Mouse (Mus musculus) MEL (cell line): Measurements from ENCODE around the gene Vopp1. TPM values are rescaled to one million over a fixed set of nuclear protein-coding genes. Genes with fewer than 3 reads are reported as not detected.

ENCODE experiments used
- DNase-seq: peaks from one replicate; pipeline ENCODE4 v3.0.0; 2011; ENCODE audit warnings: low read depth, low spot score
- H3K27ac ChIP-seq: 2 replicates; pipeline ENCODE4 v1.5.1; 2012; ENCODE audit warnings: low read depth, mild to moderate bottlenecking, control low read depth, low read length, moderate library complexity; ENCODE audit not compliant: control insufficient read depth
- H3K27me3 ChIP-seq, 2 experiments: fragments of 150-350 bp in 1 of 2; sonication (generic) in 1 of 2; 2 replicates each; pipeline ENCODE4 v1.6.1; 2012; ENCODE audit warnings: low read length in 2 of 2, mild to moderate bottlenecking in 2 of 2, improper control_type of control experiment in 1 of 2, moderate library complexity in 1 of 2; ENCODE audit not compliant: insufficient read depth in 2 of 2, control insufficient read depth in 1 of 2
- H3K36me3 ChIP-seq, 2 experiments: 2 replicates each; pipeline ENCODE4 v1.6.1; 2012 to 2014; ENCODE audit warnings: low read length in 2 of 2, improper control_type of control experiment in 1 of 2, inconsistent platforms in 1 of 2, mild to moderate bottlenecking in 1 of 2; ENCODE audit not compliant: insufficient read depth in 2 of 2, control insufficient read depth in 1 of 2
- H3K4me1 ChIP-seq, 2 experiments: fragments of 150-350 bp in 1 of 2; sonication (generic) in 1 of 2; 2 replicates each; pipeline ENCODE4 v1.6.1; 2012; ENCODE audit warnings: low read length in 2 of 2, improper control_type of control experiment in 1 of 2, mild to moderate bottlenecking in 1 of 2; ENCODE audit not compliant: insufficient read depth in 2 of 2, control insufficient read depth in 1 of 2
- H3K4me3 ChIP-seq, 2 experiments: fragments of 150-350 bp in 1 of 2; sonication (generic) in 1 of 2; 2 replicates each; pipeline ENCODE4 v1.5.1; 2012; ENCODE audit warnings: low read depth in 2 of 2, low read length in 2 of 2, mild to moderate bottlenecking in 2 of 2, moderate library complexity in 2 of 2, control low read depth in 1 of 2, improper control_type of control experiment in 1 of 2; ENCODE audit not compliant: control insufficient read depth in 1 of 2, insufficient read depth in 1 of 2
- H3K79me2 ChIP-seq: 2 replicates; pipeline ENCODE4 v1.6.1; 2012; ENCODE audit warnings: mild to moderate bottlenecking, low read length, moderate library complexity; ENCODE audit not compliant: control insufficient read depth, poor library complexity, insufficient read depth
- H3K9ac ChIP-seq: 2 replicates; pipeline ENCODE4 v1.6.1; 2012; ENCODE audit warnings: low read depth, mild to moderate bottlenecking, control low read depth, low read length, moderate library complexity; ENCODE audit not compliant: control insufficient read depth, poor library complexity, severe bottlenecking
- H3K9me3 ChIP-seq: fragments of 150-350 bp; sonication (generic); replicated peaks from 2 replicates; pipeline ENCODE4 v1.6.1; 2012; ENCODE audit warnings: mild to moderate bottlenecking, low read length, improper control_type of control experiment, moderate library complexity; ENCODE audit not compliant: insufficient read depth
- BHLHE40 ChIP-seq: IDR thresholded peaks from 2 replicates; pipeline ENCODE4 v1.6.1; 2012; ENCODE audit warnings: low read depth, mild to moderate bottlenecking, inconsistent platforms, low read length, improper control_type of control experiment, borderline replicate concordance
- CHD2 ChIP-seq: IDR thresholded peaks from 2 replicates; pipeline ENCODE4 v1.6.1; 2011; ENCODE audit warnings: low read length, improper control_type of control experiment
- CTCF ChIP-seq, 3 experiments: IDR thresholded peaks in 2 of 3; conservative IDR thresholded peaks in 1 of 3; 2 replicates each; pipeline ENCODE4 v1.5.1; 2011 to 2012; ENCODE audit warnings: low read length in 3 of 3, low read depth in 2 of 3, mild to moderate bottlenecking in 2 of 3, improper control_type of control experiment in 1 of 3, inconsistent platforms in 1 of 3, mixed read lengths in 1 of 3, moderate library complexity in 1 of 3; ENCODE audit not compliant: control insufficient read depth in 1 of 3, insufficient read depth in 1 of 3, poor library complexity in 1 of 3, severe bottlenecking in 1 of 3
- E2F4 ChIP-seq: IDR thresholded peaks from 2 replicates; pipeline ENCODE4 v1.6.1; 2011; ENCODE audit warnings: low read depth, low read length, improper control_type of control experiment, borderline replicate concordance
- GATA1 ChIP-seq: IDR thresholded peaks from 2 replicates; pipeline ENCODE4 v1.6.1; 2011; ENCODE audit warnings: low read depth, low read length, improper control_type of control experiment
- HCFC1 ChIP-seq: IDR thresholded peaks from 2 replicates; pipeline ENCODE4 v1.6.1; 2012; ENCODE audit warnings: low read depth, mild to moderate bottlenecking, inconsistent platforms, low read length, improper control_type of control experiment, moderate library complexity
- JUND ChIP-seq: IDR thresholded peaks from 2 replicates; pipeline ENCODE4 v1.6.1; 2011; ENCODE audit warnings: low read depth, mild to moderate bottlenecking, improper control_type of control experiment, low read length
- KAT2A ChIP-seq: conservative IDR thresholded peaks from 2 replicates; pipeline ENCODE4 v1.6.1; 2012; ENCODE audit warnings: low read depth, low read length, improper control_type of control experiment, inconsistent platforms
- MAX ChIP-seq: IDR thresholded peaks from 2 replicates; pipeline ENCODE4 v1.6.1; 2011; ENCODE audit warnings: low read length, improper control_type of control experiment
- MAZ ChIP-seq: IDR thresholded peaks from 2 replicates; pipeline ENCODE4 v1.6.1; 2012; ENCODE audit warnings: low read depth, mild to moderate bottlenecking, inconsistent platforms, low read length, improper control_type of control experiment
- MEF2A ChIP-seq: IDR thresholded peaks from 2 replicates; pipeline ENCODE4 v1.6.1; 2014; ENCODE audit warnings: low read depth, mild to moderate bottlenecking, inconsistent platforms, low read length, improper control_type of control experiment; ENCODE audit not compliant: poor library complexity, insufficient replicate concordance, severe bottlenecking; ENCODE audit errors: extremely low read depth
- MXI1 ChIP-seq: IDR thresholded peaks from 2 replicates; pipeline ENCODE4 v1.6.1; 2011; ENCODE audit warnings: mild to moderate bottlenecking, low read depth, low read length, improper control_type of control experiment
- MYB ChIP-seq: IDR thresholded peaks from 2 replicates; pipeline ENCODE4 v1.6.1; 2011; ENCODE audit warnings: mild to moderate bottlenecking, low read depth, low read length, improper control_type of control experiment
- NELFE ChIP-seq: IDR thresholded peaks from 2 replicates; pipeline ENCODE4 v1.6.1; 2011; ENCODE audit warnings: low read depth, low read length, improper control_type of control experiment
- NRF1 ChIP-seq: IDR thresholded peaks from 2 replicates; pipeline ENCODE4 v1.6.1; 2014; ENCODE audit warnings: low read depth, mild to moderate bottlenecking, inconsistent platforms, low read length, improper control_type of control experiment, moderate library complexity; ENCODE audit not compliant: poor library complexity, insufficient read depth, severe bottlenecking
- POLR2A ChIP-seq, 2 experiments: IDR thresholded peaks; 2 replicates each; pipeline ENCODE4 v1.6.1; 2011 to 2012; ENCODE audit warnings: low read length in 2 of 2, mild to moderate bottlenecking in 2 of 2, control low read depth in 1 of 2, improper control_type of control experiment in 1 of 2, low read depth in 1 of 2, moderate library complexity in 1 of 2; ENCODE audit not compliant: control insufficient read depth in 1 of 2, insufficient read depth in 1 of 2, poor library complexity in 1 of 2
- POLR2AphosphoS2 ChIP-seq: IDR thresholded peaks from 2 replicates; pipeline ENCODE4 v1.6.1; 2011; ENCODE audit warnings: low read length, improper control_type of control experiment
- POLR2AphosphoS5 ChIP-seq: IDR thresholded peaks from 2 replicates; pipeline ENCODE4 v1.6.1; 2012; ENCODE audit warnings: low read depth, borderline replicate concordance, mild to moderate bottlenecking, inconsistent platforms, low read length, moderate library complexity, mixed read lengths
- SIN3A ChIP-seq: IDR thresholded peaks from 2 replicates; pipeline ENCODE4 v1.6.1; 2012; ENCODE audit warnings: low read length, improper control_type of control experiment, inconsistent platforms
- TAL1 ChIP-seq: IDR thresholded peaks from 2 replicates; pipeline ENCODE4 v1.6.1; 2012; ENCODE audit warnings: mild to moderate bottlenecking, inconsistent platforms, low read length, moderate library complexity, mixed read lengths
- UBTF ChIP-seq: IDR thresholded peaks from 2 replicates; pipeline ENCODE4 v1.6.1; 2012; ENCODE audit warnings: low read depth, mild to moderate bottlenecking, inconsistent platforms, low read length, improper control_type of control experiment, moderate library complexity, borderline replicate concordance; ENCODE audit not compliant: insufficient read depth
- ZC3H11A ChIP-seq: IDR thresholded peaks from 2 replicates; pipeline ENCODE4 v1.6.1; 2012; ENCODE audit warnings: low read depth, mild to moderate bottlenecking, inconsistent platforms, low read length, improper control_type of control experiment
- ZKSCAN1 ChIP-seq: IDR thresholded peaks from 2 replicates; pipeline ENCODE4 v1.6.1; 2012; ENCODE audit warnings: low read depth, mild to moderate bottlenecking, inconsistent platforms, low read length, improper control_type of control experiment, moderate library complexity
- polyA plus RNA-seq, 2 experiments: library from polyadenylated mRNA; stranded (reverse) in 1 of 2; unstranded in 1 of 2; fragments of >175 nt in 1 of 2; fragments of >200 nt in 1 of 2; gene quantifications; 2 replicates each; pipeline versions ENCODE4 v1.2.1 to v1.2.4; 2012; ENCODE audit warnings: low replicate concordance in 2 of 2, low read depth in 1 of 2; ENCODE audit not compliant: insufficient read length in 2 of 2, insufficient read depth in 1 of 2, missing spikeins in 1 of 2
- total RNA-seq: library from RNA; depleted of rRNA; stranded (reverse); fragments of 300-350 nt; gene quantifications from 2 replicates; pipeline ENCODE4 v1.2.3, GENCODE M21; 2012

Gene Vopp1
- total and polyA plus RNA-seq, 3 experiments = 14.2 to 17.0 TPM; not detected in 1

DNA sequence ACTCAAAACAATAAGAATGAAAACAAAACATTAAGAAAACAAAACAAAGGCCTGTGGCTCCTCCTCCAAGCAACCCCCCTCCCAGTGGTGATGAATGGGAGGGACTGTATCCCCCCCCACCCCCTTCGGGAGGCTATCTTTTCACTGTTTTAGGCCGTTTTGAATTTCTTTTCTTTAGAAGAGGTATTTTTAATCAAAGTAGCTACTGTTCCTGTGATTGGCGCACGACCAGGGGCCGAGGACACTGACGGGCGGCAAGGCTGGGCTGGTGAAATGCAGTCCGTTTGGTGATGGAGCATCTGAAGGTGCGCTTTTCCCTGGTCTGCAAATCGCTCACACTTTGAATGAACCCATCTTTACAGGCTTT, 122.6 kb downstream of the Vopp1 start, which contains the start of gene Lancl2:
TSS of gene Lancl2 (plus strand) at position 165 of the 367 bp plus-strand sequence.
- Histone ChIP-seq H3K79me2 (peaks cover 3% of the 10 kb centered on the region; the same call in 1 of the 2 replicates), H3K4me3 (peak within 1 kb of the TSS; percentile 79 to 85)
- peak; percentile 84 for TF ChIP-seq MAZ
- TF ChIP-seq BHLHE40 = no peak
- peak; percentile 11; the same call in 1 of the 2 replicates for TF ChIP-seq SIN3A
- TF ChIP-seq, all 39 proteins: peak for 2
- Histone ChIP-seq H3K36me3 (peaks cover 0 to 13% of the 10 kb centered on the region in 2 experiments; a peak in 2 of 4 replicates), H3K9ac (peak within 1 kb of the TSS; percentile 89), H3K27ac (peak within 1 kb of the TSS; percentile 78), H3K4me1 (peaks cover under 1 to 8% of the 10 kb centered on the region in 2 experiments; a peak in 2 of 4 replicates), H3K9me3 (no peaks in the 10 kb centered on the region), H3K27me3 (no peaks in the 10 kb centered on the region)
- no peak for DNase-seq

DNA sequence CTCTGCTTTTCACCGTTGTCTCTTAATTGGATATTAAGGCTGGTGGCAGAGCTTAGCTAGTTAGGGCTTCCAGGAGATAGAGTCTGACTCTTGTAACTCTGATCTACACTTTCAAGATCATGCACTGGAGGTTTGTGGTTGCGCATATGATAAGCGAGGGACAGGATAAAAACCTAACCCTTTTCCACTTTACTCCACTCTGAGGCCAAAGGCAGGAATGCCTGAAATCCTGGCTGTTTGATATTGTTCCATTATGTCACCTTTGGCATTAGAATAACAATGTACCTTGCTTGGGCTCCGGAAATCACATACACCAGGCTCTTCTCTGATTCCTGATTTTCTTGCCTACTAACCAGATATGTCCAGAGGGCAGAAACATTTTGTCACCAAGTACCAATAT, 123.3 kb downstream of the Vopp1 start:
- no peak overlapping the region for H3K9ac ChIP-seq
- DNase-seq = peak; percentile 25
- TF ChIP-seq MAX (no peak), NELFE (no peak), MYB (no peak), GATA1 (0 out of 2 replicates have a peak, but pooled peaks have one; percentile 27)
- no peaks in the 10 kb centered on the region for H3K9me3 ChIP-seq
- H3K27ac ChIP-seq = no peak overlapping the region
- peaks cover 3% of the 10 kb centered on the region; the same call in 1 of the 2 replicates for H3K79me2 ChIP-seq
- peaks cover 0 to 6% of the 10 kb centered on the region in 2 experiments; a peak in 2 of 4 replicates for H3K4me1 ChIP-seq
- peaks cover 0 to 13% of the 10 kb centered on the region in 2 experiments; a peak in 2 of 4 replicates for H3K36me3 ChIP-seq
- peak overlapping the region in 1 of 2 experiments; percentile 85; a peak in 2 of 4 replicates for H3K4me3 ChIP-seq
- H3K27me3 ChIP-seq = no peaks in the 10 kb centered on the region

DNA sequence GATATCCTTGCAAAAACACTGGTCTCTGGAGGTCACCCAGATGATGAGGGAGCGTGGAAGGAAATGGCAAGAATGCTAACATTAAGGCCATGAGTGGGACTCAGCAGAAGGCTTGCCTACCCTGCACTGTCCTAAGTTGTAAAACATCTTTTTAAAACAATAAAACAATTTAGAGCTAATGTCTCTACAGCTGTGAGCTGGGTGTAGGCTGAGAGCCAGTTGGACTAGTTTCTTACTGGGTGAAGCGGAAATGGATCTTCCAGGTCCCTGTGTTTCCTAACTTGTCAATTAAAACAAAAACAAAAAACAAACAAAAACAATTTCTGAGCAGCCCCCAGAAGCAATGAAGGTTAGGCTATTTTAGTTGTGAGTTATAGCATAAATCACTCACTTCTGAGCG, 131.8 kb downstream of the Vopp1 start:
- no peak for DNase-seq
- no peak overlapping the region for H3K4me3 ChIP-seq

More for the DNA sequence above, 131.8 kb downstream of the Vopp1 start:
- Histone ChIP-seq H3K79me2 (no peaks in the 10 kb centered on the region; the same call in 1 of the 2 replicates), H3K9me3 (no peaks in the 10 kb centered on the region), H3K27me3 (no peaks in the 10 kb centered on the region), H3K4me1 (peaks cover 3 to 5% of the 10 kb centered on the region in 2 experiments; a peak in 3 of 4 replicates), H3K27ac (no peak overlapping the region), H3K36me3 (peaks cover 0 to 4% of the 10 kb centered on the region in 2 experiments; a peak in 3 of 4 replicates), H3K9ac (no peak overlapping the region)
- TF ChIP-seq UBTF (no peak), ZKSCAN1 (no peak), HCFC1 (no peak), NRF1 (no peak), CHD2 (no peak), E2F4 (no peak), NELFE (no peak), MEF2A (no peak), TAL1 (no peak), MAX (no peak), JUND (no peak), ZC3H11A (no peak), POLR2AphosphoS5 (no peak), CTCF (IDR thresholded peaks at IDR 0.05 in 2 of 3, conservative IDR thresholded peaks at IDR 0.05 in 1 of 3; ENCODE audit: control insufficient read depth in 1 of 3, insufficient read depth in 1 of 3, low read depth in 2 of 3, low read length in 3 of 3, poor library complexity in 1 of 3, severe bottlenecking in 1 of 3) (no peak), POLR2AphosphoS2 (no peak), KAT2A (no peak), MXI1 (no peak), POLR2A (IDR thresholded peaks at IDR 0.05; ENCODE audit: control insufficient read depth in 1 of 2, insufficient read depth in 1 of 2, low read depth in 1 of 2, low read length in 2 of 2, poor library complexity in 1 of 2) (no peak)
